Mouse (Mus musculus) brain, embryonic 18.5 days (tissue): ENCODE measurements around the gene Lsm2.
"Not testable (repeated sequence)": the region's sequence is repeated elsewhere in the genome, so short reads cannot be mapped to it uniquely, and the experiment has no call there.

Experiments used
- DNase-seq: peaks from one replicate; pipeline ENCODE4 v3.0.0-alpha.2; 2012; ENCODE audit warnings: low read depth, low spot score

The Lsm2 gene

DNA sequence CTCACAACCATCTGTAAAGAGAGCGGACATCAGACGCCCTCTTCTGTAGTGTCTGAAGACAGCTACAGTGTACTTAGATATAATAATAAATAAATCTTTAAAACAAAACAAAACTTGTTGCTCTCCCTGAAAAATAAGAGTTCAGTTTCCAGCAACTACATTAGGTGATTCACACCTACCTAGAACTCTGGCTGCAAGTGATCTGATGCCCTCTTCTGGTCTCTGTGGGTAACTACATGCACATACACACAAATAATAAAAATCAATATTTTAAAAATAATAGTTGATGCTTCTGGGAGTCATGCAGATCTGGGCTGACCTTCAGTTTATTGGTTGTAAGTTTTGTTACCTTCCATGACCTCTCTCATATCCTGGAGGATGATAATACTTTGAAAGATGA, 2.6 kb downstream of the Lsm2 start:
- DNase-seq = no peak

DNA sequence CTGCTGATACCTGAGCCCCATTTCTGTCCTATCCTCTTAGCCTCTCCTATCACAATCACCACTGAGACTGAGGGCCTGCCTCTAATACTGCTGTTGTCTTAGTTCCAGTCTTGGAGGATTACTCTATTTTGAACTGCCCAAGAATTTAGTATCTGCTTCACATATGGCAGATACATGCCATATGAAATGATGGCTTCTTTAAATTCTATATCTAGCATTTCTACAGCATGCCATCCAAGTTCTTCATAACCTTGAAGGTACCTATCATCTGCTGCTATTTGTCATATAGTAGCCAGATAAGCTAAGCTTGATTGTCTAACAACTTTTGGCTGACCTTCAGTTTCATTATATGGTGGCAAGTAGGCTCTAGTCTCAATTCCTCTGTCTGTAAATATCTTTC, 13.1 kb downstream of the Lsm2 start:
- no peak for DNase-seq

DNA sequence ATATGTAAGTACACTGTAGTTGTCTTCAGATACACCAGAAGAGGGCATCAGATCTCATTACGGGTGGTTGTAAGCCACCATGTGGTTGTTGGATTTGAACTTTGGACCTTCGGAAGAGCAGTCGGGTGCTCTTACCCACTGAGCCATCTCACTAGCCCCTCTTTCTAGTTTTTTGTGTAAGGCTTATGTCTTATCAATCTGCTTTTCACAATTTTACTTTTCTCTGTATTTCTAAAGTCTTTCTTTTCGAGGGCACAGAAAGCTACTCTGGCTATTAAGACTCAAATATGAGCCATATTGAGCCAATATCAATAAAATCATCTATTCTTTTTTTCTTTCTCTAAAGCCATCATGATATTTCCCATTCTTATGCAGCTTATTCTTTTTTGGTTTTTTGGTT, 13.5 kb downstream of the Lsm2 start:
- DNase-seq = not testable (repeated sequence)

DNA sequence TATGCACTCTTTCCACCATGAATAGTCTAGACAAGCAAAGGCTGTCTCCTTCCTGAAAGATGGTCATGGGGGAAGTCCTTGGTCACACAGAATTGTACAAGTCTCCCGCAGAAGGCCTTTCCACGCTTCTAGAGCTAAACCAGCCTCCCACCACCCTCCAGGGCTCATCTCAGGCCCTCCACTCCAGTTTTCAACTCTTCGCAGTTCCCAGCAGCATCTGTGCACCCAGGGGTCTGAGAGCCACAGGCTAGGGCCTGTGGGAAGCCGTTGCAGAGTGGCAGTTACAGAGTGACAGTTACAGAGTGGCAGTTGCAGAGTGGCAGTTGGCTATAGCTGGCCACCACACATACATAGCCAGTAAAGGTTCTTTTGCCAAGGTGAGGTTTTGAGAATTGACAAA, 14.3 kb downstream of the Lsm2 start:
- not testable (repeated sequence) for DNase-seq

DNA sequence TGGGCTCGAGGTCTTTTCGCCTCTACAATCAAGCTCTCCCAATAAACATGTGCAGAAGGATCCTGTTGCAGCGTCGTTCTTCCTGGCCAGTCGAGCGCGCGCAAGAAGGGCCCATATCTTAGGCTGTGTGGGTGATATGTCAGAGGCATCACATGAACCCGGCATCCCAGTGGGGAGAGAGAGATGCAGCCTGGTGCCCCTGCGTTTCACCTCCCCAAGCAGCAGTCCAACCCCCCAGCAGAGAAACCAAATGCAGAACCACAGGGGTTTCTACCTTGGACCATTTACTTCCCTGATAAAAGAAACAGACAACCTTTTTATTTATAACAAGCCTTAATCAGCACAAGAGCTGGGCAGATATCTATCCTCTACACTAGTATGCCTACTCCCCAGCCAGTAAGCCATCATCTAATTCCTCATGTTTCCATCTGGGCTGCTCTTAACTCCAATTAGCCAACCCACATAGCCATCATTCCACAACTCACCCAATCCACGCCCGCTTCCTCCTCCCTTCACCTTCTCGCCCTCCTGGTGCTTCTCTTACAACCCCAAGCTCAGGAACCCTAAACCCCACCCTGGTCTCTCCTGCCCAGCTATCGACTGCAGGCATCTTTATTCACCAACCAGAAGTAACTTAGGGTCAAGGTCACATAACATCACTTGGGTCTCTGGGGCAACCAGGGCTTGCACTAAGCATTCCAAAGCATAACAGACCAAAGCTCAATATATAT, 14.9 kb downstream of the Lsm2 start:
- no peak for DNase-seq

DNA sequence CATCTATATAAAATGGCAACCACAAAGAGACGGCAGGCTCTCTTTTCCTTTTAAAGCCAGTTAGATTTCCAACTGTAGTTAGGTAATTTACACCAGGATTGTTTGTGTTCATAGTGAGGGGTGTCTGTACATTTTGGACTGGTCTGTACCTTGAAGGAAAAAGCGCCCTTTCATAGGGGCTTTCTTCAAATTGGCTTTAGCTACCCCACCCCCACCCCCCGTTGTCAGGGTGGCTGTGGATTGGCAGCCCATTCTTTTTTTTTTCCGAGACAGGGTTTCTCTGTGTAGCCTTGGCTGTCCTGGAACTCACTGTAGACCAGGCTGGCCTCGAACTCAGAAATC, 15.5 kb downstream of the Lsm2 start:
- DNase-seq = no peak

DNA sequence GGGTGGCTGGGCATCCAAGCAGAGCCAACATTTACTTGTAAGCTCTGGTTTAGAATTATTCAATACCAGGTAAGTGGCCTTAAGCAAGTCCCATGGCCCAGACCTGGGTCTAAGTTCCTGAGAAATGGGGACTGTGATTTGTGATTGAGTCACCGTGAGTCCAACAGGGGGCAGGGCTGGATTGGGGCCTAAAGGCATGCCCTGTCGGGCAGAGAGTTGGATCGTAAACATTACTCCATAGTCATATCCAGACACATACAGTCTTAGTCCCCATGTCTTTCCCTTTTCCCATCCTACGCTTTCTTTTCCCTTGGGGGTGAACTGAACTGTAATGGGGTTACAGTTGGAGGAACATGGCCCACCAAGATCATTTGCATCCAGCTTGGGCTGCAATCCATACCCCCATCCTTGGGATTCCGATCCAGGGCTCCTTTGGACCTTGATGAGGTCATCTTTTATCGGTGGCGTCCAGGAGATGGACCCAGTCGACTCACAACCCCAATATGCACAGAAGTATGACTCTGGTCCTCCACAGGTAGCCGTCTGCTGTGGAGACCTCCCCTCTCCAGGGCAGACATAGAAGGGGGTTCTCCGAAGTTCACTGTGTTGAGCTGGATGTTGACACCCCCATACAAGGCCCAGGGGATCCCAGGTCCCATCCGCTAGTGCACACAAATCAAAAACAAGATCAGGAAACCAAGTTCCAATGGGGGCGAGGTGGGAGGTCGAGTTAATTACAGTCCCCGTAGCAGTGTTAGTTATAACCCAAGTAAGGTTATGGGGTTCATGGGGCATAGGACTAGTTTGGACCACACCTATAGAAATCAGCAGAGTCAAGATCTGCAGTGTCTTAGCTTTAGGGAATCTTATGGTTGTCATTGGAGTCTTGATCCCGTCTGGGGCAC, 17.1 kb downstream of the Lsm2 start:
- no peak for DNase-seq

DNA sequence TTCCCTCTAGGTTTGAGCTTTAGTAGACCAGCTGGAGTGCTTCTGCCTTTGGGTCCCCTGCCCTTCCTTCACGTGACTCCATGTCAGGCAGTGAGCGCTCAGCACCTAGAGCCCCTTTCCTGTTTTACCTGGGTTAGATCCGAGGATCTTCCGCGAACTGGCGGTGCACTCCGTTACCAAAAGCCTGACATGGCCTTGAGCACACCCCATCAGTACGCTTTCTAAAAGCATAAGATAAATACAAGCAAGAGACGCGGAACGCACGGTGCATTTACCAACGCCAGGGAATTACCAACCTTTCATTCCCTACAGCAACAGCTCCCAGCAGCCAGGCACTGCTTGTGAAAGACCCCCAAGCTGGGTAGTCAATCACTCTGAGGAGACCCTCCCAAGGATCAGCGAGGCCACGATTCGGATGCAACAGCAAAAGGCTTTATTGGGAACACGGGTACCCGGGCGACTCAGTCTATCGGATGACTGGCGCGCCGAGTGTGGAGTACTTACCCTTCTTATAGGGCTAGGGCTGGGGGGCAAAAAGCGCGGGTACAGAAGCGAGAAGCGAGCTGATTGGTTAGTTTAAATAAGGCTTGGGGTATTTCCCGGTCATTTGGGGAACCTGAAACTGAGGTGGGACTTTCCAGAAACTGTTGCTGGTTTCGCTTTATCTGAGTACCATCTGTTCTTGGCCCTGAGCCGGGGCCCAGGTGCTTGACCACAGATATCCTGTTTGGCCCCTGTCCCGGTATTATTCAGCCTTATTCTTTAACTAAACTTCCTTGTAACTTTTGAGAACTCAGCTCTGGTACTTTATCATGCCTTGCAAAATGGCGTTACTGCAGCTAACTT, 18.4 kb downstream of the Lsm2 start:
- not testable (repeated sequence) for DNase-seq

DNA sequence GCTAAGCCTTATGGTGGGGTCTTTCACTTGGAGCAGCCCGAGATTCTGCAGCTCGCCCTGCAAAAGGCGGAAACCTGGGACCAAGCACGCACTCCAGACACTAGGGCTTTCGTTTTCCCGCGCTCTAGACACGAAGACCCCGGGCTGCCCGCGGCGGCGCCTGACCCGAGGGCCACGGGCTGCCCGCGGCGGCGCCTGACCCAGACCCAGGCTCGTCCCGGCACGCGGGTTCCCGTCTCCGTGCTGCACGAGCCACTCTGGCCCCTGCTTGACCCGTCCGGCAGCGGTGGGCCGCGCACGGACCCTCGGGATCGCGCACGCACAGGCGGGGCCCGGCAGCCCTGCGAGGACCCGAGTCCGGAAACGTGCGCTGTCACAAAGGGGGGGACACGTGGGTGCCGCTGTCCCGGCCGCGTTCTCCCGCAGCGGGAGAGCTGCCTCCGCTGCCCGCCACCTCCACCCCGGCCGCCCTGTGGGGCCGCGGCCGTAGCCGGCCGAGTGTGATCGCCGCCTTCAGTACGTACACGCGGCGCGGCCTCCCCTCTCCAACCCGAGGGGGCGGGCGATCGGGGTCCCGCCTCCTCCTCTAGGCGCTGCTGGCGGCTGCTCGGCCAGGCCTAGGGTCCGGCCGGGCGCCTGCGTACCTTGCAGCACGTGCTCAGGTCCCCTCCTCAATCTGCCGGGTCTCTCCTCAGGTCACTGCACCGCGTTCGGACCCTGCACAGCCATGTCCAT, 19.2 kb downstream of the Lsm2 start, which contains the start of gene Vars:
Gene Vars (plus strand): TSS at position 271 of the 735 bp plus-strand sequence.
- peak; percentile 60 for DNase-seq

DNA sequence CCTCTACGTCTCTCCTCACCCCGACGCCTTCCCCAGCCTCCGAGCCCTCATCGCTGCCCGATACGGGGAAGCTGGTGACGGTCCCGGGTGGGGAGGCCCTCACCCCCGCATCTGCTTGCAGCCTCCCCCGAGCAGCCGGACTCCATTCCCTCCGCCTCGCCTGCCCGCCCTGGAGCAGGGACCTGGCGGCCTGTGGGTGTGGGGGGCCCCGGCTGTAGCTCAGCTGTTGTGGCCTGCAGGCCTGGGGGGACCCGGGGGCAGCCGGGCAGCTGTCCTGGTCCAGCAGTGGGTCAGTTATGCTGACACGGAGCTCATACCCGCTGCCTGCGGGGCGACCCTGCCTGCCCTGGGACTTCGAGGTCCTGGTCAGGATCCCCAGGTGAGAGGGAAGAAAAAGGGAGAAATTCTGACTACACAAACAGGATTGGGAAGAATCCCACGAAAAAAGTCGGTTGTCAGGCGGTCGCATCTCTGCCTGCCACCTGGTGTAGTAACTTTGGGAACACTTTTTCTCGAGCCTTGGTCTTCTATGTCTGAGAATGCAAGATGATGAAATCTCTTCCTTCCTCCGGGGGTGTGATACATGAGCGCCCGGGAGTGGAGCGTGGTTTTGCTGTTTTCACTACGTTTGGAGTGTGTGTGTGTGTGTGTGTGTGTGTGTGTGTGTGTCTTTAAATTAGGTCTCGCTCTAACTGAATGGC, 19.9 kb downstream of the Lsm2 start:
- DNase-seq = no peak

DNA sequence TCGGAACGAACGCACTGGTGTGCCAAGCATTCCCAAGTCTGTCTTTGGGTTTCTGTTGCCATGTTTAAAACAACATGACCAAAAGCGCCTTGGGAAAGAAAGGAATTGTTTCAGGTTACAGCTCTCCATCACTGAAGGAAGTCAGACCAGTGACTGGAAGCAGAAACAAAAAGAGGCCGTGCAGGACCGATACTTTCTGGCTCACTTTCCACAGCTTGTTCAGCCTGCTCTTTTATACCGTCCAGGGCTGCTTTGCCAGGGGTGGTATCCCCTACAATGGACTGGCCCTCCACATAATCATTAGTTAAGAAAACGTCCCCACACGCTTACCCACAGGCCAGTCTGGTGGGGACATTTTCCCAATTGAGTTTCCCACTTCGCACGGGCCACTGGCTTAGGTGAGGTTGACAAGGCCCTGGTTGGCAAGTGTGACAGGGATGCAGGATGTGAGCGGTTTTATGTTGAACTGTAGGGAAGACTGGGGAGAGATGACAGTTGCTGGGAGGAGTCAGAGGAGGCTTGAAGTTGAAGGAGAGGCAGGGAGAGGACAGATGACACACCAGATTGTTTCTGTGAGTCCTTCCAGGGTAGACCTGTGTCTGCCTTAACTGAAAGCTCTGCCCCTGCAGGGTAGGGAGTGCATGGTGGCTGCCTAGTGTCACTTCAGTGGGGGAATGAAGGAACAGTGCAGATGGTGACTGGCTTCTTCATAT, 20.6 kb downstream of the Lsm2 start:
- DNase-seq = no peak

DNA sequence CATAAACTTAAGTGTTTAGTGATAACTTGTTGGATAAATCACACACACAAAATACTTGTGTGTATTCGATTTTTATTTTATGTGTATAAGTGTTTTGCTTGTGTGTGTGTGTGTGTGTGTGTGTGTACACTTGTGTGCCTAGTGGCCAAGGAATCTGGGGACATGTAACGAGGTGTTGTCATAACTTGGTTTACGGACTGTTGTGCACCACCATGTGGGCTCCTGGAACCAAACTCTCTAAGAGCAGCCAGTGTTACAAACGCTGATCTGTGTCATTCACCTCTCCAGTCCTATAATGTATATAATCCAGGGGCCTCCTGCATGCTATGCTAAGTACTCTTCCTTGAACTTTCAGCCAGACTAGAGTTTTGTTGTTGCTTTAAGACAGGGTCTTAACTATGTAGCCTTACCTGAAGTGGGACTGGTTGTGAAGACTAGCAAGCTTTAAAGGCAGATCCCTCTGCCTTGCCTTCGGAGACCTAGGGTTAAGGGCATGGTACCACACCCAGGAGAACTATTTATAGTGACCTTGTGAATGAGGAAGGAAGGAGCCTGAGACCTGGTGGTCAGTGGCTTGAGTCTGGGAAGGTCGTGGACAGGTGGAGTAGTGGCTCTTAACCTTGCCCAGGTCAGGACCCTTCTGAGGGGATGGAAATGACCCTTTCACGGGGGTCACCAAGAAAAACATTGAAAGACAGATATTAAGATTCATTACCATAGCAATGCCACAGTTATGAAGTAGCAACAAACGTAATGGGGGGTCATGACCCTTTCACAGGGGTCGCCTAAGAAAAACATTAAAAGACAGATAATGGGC, 21.6 kb downstream of the Lsm2 start:
- DNase-seq = no peak

DNA sequence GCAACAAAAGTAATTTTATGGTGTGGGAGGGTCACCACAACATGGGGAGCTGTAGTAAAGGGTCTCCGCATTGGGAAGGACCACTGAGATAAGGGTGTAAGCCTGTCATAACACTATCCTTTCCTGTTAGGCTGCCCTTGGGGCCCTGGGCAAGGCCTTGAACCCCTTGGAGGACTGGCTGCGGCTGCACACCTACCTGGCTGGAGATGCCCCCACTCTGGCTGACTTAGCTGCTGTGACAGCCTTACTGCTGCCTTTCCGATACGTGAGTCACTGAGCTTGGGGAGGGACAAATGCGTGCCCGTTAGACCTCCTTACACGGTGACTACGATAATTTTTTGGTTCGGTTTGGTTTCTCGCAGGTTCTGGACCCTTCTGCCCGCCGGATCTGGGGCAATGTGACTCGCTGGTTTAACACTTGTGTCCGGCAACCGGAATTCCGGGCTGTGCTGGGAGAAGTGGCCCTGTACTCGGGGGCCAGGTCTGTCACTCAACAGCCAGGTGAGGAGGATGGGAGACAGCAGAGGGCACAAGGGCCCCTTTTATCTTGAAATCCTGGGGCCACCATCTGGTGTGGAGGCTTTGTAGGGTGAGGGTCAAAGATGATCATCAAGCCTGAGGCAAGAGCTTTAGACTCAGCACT, 22.5 kb downstream of the Lsm2 start:
- DNase-seq = no peak

DNA sequence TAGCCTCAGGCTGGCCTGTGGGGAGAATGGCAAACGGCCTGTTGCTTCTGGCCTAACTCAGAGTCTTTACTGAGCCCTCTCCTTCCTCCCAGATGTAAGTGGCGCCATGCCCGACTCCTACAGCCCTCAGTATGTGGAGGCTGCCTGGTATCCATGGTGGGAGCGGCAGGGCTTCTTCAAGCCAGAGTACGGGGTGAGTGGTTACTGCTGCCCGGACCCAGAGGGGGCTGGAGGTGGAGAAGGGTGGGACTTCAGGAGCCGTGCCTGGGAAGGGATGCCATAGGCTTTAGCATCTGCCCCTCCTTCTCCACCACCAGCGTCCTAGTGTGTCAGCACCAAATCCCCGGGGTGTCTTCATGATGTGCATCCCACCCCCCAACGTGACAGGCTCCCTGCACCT, 23.5 kb downstream of the Lsm2 start:
- no peak for DNase-seq

DNA sequence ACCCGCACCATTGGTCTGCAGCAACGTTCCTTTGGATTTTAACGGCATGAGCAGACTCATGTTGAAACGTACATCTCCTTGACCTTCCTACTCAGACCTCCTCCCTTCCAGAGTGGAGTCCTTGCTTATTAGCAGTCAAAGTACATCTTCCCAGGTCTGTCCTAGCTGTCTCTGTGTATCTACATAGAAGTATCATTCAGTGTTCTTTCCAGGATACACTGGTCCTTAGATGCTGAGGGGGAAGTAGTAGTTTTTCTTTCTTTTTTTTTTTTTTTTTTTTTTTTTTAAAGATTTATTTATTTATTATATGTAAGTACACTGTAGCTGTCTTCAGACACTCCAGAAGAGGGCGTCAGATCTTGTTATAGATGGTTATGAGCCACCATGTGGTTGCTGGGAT, 24.2 kb downstream of the Lsm2 start:
- not testable (repeated sequence) for DNase-seq

DNA sequence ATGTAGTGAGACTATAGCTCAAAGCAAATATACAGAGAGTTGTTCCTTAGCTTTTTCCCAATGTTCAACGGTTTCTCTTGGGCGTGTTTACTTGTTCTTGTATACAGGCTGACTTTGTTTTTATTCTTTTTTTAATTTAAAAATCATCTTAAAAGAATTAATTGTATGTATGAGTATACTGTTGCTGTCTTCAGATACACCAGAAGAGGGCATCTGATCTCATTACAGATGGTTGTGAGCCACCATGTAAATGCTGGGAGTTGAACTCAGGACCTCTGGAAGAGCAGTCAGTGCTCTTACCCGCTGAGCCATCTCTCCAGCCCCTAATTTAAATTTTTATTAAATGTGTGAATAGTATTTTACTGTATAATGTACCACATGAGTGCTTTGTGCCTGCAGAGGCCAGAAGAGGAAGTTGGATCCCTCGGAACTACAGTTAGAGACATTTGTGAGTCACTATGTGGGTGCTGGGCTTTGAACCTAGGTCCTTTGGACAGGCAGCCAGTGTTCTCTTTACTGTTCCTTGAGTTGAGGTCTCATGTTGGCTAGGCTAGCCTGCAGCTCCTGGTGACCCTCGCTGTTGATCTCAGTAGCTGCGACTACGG, 25.8 kb downstream of the Lsm2 start:
- DNase-seq = no peak

DNA sequence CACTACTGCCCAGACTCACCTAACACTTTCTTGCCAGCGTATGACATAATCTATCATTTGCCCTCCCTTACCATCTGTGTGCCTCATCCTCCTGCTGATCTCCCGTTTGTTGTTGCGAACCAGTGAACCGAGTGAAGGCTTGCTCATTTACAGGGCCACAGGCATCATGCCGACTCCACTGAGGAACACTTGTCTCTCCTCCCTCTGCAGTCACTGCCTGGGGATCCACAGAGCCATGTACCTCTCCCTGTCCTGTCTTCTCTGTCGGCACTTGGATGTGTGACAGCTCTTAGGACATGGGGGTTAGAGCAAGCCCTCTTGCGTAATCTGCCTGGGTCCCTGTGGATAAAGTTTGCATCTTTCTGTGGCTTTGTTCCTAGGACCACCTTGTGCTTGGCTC, 27.9 kb downstream of the Lsm2 start:
- DNase-seq = no peak

DNA sequence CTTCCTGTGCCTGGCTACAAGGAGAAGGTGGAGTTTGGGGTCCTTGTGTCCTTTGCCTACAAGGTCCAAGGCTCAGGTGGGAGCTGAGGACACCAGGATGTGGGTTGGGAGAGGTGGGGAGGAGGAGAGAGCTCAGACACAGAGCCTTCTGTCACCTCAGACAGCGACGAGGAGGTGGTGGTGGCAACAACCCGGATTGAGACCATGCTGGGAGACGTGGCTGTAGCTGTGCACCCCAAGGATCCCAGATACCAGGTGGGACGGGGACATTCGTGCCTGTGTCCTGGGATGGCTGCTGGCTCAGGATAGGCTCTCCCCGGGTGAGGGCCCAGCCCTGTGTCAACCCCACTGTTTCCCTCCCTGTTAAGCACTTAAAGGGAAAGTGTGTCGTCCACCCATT, 29.8 kb downstream of the Lsm2 start:
- no peak for DNase-seq
